Mouse (Mus musculus): Measurements from ENCODE around the gene Myo9a. TPM values are rescaled to one million over a fixed set of nuclear protein-coding genes. Genes with fewer than 3 reads are reported as not detected.

The Myo9a gene
- polyA plus RNA-seq, 1 experiment = 4.1 TPM

DNA sequence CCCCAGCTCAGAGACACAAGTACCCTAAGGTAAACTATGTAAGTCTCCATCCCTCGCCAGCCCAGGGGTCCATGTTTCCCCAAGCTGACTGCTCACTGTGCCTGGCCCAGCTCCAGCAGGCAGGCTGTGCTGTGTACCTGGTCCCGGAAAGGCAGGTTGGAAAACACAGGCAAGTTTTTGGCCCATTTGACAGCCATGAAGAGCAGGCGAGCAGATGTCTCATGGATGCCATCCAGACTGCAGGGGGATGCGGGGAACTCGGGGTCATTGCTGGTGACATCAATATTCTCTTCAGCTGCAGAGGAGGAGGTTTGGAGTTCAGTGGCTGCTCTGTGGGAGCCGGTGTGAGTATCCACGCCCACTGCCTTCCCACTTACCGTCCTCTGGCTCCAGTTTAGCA lies 197.5 kb downstream of the Myo9a start:
- H3K27ac ChIP-seq (ENCODE audit: control insufficient read depth, insufficient read depth, low read length) = no peak overlapping the region
- no peaks in the 10 kb centered on the region for H3K4me1 ChIP-seq (replicated peaks; ENCODE audit: control insufficient read depth, insufficient read depth, low read length)
- no peak for TF ChIP-seq CTCF (IDR thresholded peaks at IDR 0.05; ENCODE audit: borderline replicate concordance, control insufficient read depth, extremely low read depth, insufficient read depth, low read length, poor library complexity)
- TF ChIP-seq POLR2A (IDR thresholded peaks at IDR 0.05; ENCODE audit: control insufficient read depth, extremely low read depth, insufficient read depth, low read length, poor library complexity) = no peak
- 90% methylated on average over 8 of the region's 8 CpGs for WGBS
- no peaks in the 10 kb centered on the region for H3K36me3 ChIP-seq (ENCODE audit: control insufficient read depth, insufficient read depth, low read length)
- H3K27me3 ChIP-seq (ENCODE audit: control insufficient read depth, insufficient read depth, low read length) = no peaks in the 10 kb centered on the region
- no peak for DNase-seq
- H3K4me3 ChIP-seq (ENCODE audit: control insufficient read depth, insufficient read depth, low read length) = no peak overlapping the region

DNA sequence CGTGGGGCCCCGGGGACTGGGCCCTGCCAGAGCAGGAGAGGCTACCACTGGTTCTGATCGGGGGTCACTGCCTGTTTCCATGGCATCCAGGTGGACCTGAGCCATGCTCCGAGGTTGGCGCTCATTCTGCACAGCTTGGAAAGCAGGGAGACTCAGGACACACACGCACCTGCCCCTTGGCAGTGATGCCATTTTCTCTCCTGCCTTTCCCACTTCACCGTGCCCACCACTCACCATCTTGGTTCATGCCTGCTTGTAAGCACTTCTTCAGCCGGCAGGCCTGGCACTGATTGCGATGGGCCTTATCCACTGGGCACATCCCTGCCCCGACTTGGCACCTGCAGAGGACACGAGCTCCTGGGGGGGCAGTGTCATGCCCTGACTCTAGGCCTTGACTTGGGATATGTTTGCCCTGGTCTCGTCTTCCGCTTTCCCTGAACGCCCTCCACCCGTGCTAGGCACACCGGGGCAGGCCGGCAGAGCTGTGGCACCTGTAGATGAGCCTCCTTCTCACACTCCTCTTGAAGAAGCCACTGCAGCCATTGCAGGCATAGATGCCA lies 198.1 kb downstream of the Myo9a start:
- Histone ChIP-seq H3K27ac (ENCODE audit: control insufficient read depth, insufficient read depth, low read length) (no peak overlapping the region), H3K4me1 (replicated peaks; ENCODE audit: control insufficient read depth, insufficient read depth, low read length) (no peaks in the 10 kb centered on the region), H3K4me3 (ENCODE audit: control insufficient read depth, insufficient read depth, low read length) (no peak overlapping the region), H3K36me3 (ENCODE audit: control insufficient read depth, insufficient read depth, low read length) (no peaks in the 10 kb centered on the region), H3K27me3 (ENCODE audit: control insufficient read depth, insufficient read depth, low read length) (no peaks in the 10 kb centered on the region)
- no peak for DNase-seq
- TF ChIP-seq POLR2A (IDR thresholded peaks at IDR 0.05; ENCODE audit: control insufficient read depth, extremely low read depth, insufficient read depth, low read length, poor library complexity) = no peak
- TF ChIP-seq CTCF (IDR thresholded peaks at IDR 0.05; ENCODE audit: borderline replicate concordance, control insufficient read depth, extremely low read depth, insufficient read depth, low read length, poor library complexity) = no peak
- WGBS = 95% methylated on average over 17 of the region's 17 CpGs

DNA sequence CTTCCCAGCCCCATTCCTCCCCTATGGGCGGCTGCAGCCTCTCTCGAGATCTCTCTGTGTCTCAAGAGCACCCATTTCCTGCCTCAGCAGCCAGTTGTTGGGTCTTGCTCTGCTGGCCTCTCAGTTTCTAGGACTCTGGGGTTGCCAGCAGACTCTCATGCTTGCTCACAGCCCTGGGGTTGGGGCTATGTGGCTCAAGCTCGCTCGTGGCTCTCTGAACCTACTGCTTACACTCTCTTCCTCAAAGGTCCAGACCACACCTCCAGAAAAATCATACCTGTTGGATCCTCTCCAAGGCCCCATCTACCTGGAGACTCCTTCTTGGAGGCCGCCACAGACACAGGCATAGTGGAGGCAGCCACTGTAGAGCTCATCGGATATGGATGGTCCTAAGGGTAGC lies 198.8 kb downstream of the Myo9a start:
- no peak for DNase-seq
- no peak overlapping the region for H3K4me3 ChIP-seq (ENCODE audit: control insufficient read depth, insufficient read depth, low read length)
- no peaks in the 10 kb centered on the region for H3K27me3 ChIP-seq (ENCODE audit: control insufficient read depth, insufficient read depth, low read length)
- H3K27ac ChIP-seq (ENCODE audit: control insufficient read depth, insufficient read depth, low read length) = no peak overlapping the region
- no peaks in the 10 kb centered on the region for H3K4me1 ChIP-seq (replicated peaks; ENCODE audit: control insufficient read depth, insufficient read depth, low read length)
- H3K36me3 ChIP-seq (ENCODE audit: control insufficient read depth, insufficient read depth, low read length) = no peaks in the 10 kb centered on the region
- TF ChIP-seq CTCF (IDR thresholded peaks at IDR 0.05; ENCODE audit: borderline replicate concordance, control insufficient read depth, extremely low read depth, insufficient read depth, low read length, poor library complexity) (no peak), POLR2A (IDR thresholded peaks at IDR 0.05; ENCODE audit: control insufficient read depth, extremely low read depth, insufficient read depth, low read length, poor library complexity) (no peak)
- 83% methylated on average over 6 of the region's 6 CpGs for WGBS

DNA sequence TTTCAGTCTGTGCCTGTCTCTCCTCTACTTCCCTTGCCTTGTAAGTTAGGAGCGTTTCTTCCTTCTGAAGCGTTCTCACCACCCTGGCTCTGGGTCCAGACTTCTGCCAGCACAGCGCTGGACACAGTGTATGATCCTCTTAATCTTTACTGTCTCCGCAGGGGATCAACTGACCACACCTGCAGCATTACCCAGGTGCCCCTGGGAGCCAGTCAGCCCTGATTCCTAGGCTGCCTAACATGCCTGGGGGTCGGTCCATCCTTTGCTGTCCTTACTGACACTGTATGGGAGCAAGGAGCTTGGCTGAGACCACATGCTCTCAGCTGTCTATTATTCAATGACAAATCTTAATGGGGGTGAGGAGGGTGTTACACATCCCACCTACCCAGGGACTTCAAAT lies 199.3 kb downstream of the Myo9a start:
- no peak for DNase-seq
- H3K27ac ChIP-seq (ENCODE audit: control insufficient read depth, insufficient read depth, low read length) = no peak overlapping the region
- no peaks in the 10 kb centered on the region for H3K27me3 ChIP-seq (ENCODE audit: control insufficient read depth, insufficient read depth, low read length)

DNA sequence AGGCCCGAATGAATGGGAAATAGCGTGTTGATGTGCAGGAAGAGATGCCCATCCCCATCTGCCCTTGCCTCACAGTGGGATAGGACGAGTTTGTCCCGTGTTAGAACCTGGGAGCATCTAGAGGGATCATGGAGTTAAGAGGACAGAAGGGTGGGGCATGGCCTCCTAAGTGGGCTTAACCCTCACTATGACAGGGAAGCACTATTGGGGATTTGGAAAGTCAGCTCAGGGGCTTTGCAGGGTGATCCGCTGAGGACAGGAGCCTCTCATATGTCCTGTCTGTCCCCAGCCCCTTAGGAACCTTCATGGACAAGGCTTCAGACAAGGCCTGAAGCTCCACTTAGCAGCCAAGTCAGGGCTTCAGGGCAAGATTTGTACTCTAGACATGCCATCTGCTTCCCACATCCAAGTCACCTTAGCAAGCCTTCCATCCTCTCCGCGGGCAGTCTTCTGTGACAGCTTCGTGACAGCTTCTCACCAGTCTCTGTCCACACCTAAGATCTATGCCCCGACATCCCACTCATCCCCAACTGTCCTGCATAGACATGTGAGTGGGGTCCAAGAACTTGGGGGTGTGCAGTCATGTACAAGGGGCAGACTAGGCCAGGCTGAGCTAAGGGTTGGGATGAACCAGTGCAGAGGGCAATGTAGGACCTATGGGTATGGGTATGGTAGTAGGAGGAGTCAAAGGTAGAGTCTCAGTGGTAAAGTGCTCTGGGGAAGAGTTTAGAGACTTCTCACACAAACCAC lies 200.5 kb downstream of the Myo9a start:
- 93% methylated on average over 9 of the region's 9 CpGs for WGBS
- no peak for TF ChIP-seq CTCF (IDR thresholded peaks at IDR 0.05; ENCODE audit: borderline replicate concordance, control insufficient read depth, extremely low read depth, insufficient read depth, low read length, poor library complexity)
- TF ChIP-seq POLR2A (IDR thresholded peaks at IDR 0.05; ENCODE audit: control insufficient read depth, extremely low read depth, insufficient read depth, low read length, poor library complexity) = no peak
- no peak overlapping the region for H3K4me3 ChIP-seq (ENCODE audit: control insufficient read depth, insufficient read depth, low read length)
- H3K27me3 ChIP-seq (ENCODE audit: control insufficient read depth, insufficient read depth, low read length) = no peaks in the 10 kb centered on the region
- no peaks in the 10 kb centered on the region for H3K36me3 ChIP-seq (ENCODE audit: control insufficient read depth, insufficient read depth, low read length)
- no peak for DNase-seq
- no peak overlapping the region for H3K27ac ChIP-seq (ENCODE audit: control insufficient read depth, insufficient read depth, low read length)
- H3K4me1 ChIP-seq (replicated peaks; ENCODE audit: control insufficient read depth, insufficient read depth, low read length) = no peaks in the 10 kb centered on the region

More for the DNA sequence above, 199.3 kb downstream of the Myo9a start:
- Histone ChIP-seq H3K4me1 (replicated peaks; ENCODE audit: control insufficient read depth, insufficient read depth, low read length) (no peaks in the 10 kb centered on the region), H3K36me3 (ENCODE audit: control insufficient read depth, insufficient read depth, low read length) (no peaks in the 10 kb centered on the region), H3K4me3 (ENCODE audit: control insufficient read depth, insufficient read depth, low read length) (no peak overlapping the region)
- WGBS = 96% methylated on average over 5 of the region's 5 CpGs
- no peak for TF ChIP-seq POLR2A (IDR thresholded peaks at IDR 0.05; ENCODE audit: control insufficient read depth, extremely low read depth, insufficient read depth, low read length, poor library complexity)
- TF ChIP-seq CTCF (IDR thresholded peaks at IDR 0.05; ENCODE audit: borderline replicate concordance, control insufficient read depth, extremely low read depth, insufficient read depth, low read length, poor library complexity) = no peak

DNA sequence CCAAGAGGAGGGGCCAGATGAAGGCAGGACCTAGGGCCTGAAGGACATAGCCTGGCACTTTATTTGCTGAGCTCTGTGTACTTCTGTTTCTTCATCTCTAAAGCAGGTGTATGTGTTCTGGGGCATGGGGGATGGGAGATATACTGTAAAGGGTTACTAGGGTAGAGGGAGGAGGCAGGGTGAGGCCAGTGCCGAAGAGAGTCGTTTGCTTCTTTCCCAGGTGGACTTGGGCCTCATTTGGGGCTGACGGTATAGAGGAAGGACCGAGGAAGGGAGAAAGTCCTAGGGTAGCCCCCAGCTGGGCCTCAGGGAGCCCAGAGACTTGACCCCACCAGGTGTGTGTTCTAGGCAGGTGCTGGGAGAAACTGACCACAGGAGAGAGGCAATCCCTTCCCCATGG lies 201.2 kb downstream of the Myo9a start:
- DNase-seq = no peak
- H3K4me1 ChIP-seq (replicated peaks; ENCODE audit: control insufficient read depth, insufficient read depth, low read length) = no peaks in the 10 kb centered on the region
- no peak overlapping the region for H3K4me3 ChIP-seq (ENCODE audit: control insufficient read depth, insufficient read depth, low read length)
- H3K27ac ChIP-seq (ENCODE audit: control insufficient read depth, insufficient read depth, low read length) = no peak overlapping the region
- H3K27me3 ChIP-seq (ENCODE audit: control insufficient read depth, insufficient read depth, low read length) = no peaks in the 10 kb centered on the region
- no peaks in the 10 kb centered on the region for H3K36me3 ChIP-seq (ENCODE audit: control insufficient read depth, insufficient read depth, low read length)
- TF ChIP-seq POLR2A (IDR thresholded peaks at IDR 0.05; ENCODE audit: control insufficient read depth, extremely low read depth, insufficient read depth, low read length, poor library complexity) (no peak), CTCF (IDR thresholded peaks at IDR 0.05; ENCODE audit: borderline replicate concordance, control insufficient read depth, extremely low read depth, insufficient read depth, low read length, poor library complexity) (no peak)
- 98% methylated on average over 4 of the region's 4 CpGs for WGBS

All from thymus, adult 2 months (tissue).